Mouse (Mus musculus): ENCODE measurements around the gene Fam49a. TPM values are rescaled to one million over a fixed set of nuclear protein-coding genes. Genes with fewer than 3 reads are reported as not detected.
"Not testable (repeated sequence)": the region's sequence is repeated elsewhere in the genome, so short reads cannot be mapped to it uniquely, and the experiment has no call there.

Gene Fam49a
- polyA plus RNA-seq, 1 experiment from 2014 or later, result 3.2 TPM

GRCm38 (mm10) chr12:12243148-12243547, 18.8 kb upstream of the Fam49a start:
- DNase-seq (no peak), ATAC-seq (no peak)
- TF ChIP-seq CTCF (IDR thresholded peaks at IDR 0.05; ENCODE audit: low read depth) (no peak), EP300 (IDR thresholded peaks at IDR 0.05; ENCODE audit: low read depth) (no peak)
- Histone ChIP-seq H3K9me3 (ENCODE audit: low read length) (no peaks in the 10 kb centered on the region), H3K4me2 (ENCODE audit: low read depth, low read length) (no peak overlapping the region), H3K9ac (replicated peaks) (no peak overlapping the region), H3K27ac (ENCODE audit: low read depth) (no peak overlapping the region), H3K36me3 (replicated peaks; ENCODE audit: insufficient read depth, low read length) (no peaks in the 10 kb centered on the region), H3K4me1 (ENCODE audit: insufficient read depth) (no peaks in the 10 kb centered on the region), H3K4me3 (ENCODE audit: low read depth, low read length) (no peak overlapping the region), H3K27me3 (ENCODE audit: insufficient read depth, low read length) (no peaks in the 10 kb centered on the region)
- WGBS (ENCODE audit: insufficient replicate concordance), result 89% methylated on average over 3 of the region's 3 CpGs

DNA sequence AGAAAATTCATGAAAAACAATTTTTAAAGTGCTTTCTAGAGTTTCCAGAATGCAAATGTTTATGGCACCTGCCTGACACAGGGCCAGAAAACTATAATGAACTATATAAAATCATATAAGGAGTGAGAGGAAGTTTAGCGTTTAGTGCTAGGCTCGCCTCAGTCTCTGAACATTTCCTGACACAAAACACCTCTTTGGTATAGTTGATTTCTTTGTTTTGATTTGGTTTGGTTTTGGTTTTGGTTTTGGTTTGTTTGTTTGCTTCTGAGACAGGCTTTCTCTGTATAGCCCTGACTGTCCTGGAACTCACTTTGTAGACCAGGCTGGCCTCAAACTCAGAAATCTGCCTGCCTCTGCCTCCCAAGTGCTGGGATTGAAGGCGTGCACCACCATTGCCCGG, 14.9 kb upstream of the Fam49a start:
- 65% methylated on average over 4 of the region's 4 CpGs for WGBS (ENCODE audit: insufficient replicate concordance)
- not testable (repeated sequence) for H3K27ac ChIP-seq (ENCODE audit: low read depth)

DNA sequence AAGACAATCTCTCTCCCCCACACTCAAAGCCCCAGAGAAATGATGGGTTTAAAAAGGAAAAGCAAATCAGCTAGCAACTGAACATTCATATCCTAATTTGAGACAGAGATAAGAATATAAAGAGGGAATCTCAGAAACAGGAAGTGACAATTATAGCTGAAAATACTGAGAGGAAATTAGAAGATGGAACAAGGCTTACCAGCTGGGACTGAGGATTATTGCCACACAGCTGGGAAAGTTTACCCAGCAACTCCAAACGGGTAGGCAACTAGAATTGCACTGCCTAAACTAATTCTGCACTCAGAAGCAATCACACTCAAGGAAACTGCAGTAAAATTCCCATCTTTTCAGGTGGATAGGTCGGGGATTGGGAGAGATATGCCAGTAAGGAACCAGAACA, 12.4 kb upstream of the Fam49a start:
- Histone ChIP-seq H3K9ac (replicated peaks) (no peak overlapping the region), H3K9me3 (ENCODE audit: low read length) (no peaks in the 10 kb centered on the region), H3K4me1 (ENCODE audit: insufficient read depth) (no peaks in the 10 kb centered on the region), H3K27me3 (ENCODE audit: insufficient read depth, low read length) (no peaks in the 10 kb centered on the region), H3K4me2 (ENCODE audit: low read depth, low read length) (no peak overlapping the region), H3K36me3 (replicated peaks; ENCODE audit: insufficient read depth, low read length) (no peaks in the 10 kb centered on the region), H3K4me3 (ENCODE audit: low read depth, low read length) (no peak overlapping the region), H3K27ac (ENCODE audit: low read depth) (no peak overlapping the region)
- no peak for TF ChIP-seq EP300 (IDR thresholded peaks at IDR 0.05; ENCODE audit: low read depth)
- no peak for TF ChIP-seq CTCF (IDR thresholded peaks at IDR 0.05; ENCODE audit: low read depth)
- ATAC-seq, result no peak
- 35% methylated on average over 2 of the region's 2 CpGs for WGBS (ENCODE audit: insufficient replicate concordance)
- DNase-seq, result no peak

More for the DNA sequence above, 14.9 kb upstream of the Fam49a start:
- not testable (repeated sequence) for H3K4me1 ChIP-seq (ENCODE audit: insufficient read depth); H3K9me3 ChIP-seq (ENCODE audit: low read length); H3K4me2 ChIP-seq (ENCODE audit: low read depth, low read length); H3K4me3 ChIP-seq (ENCODE audit: low read depth, low read length); ATAC-seq; H3K27me3 ChIP-seq (ENCODE audit: insufficient read depth, low read length); DNase-seq; H3K9ac ChIP-seq (replicated peaks); H3K36me3 ChIP-seq (replicated peaks; ENCODE audit: insufficient read depth, low read length)

DNA sequence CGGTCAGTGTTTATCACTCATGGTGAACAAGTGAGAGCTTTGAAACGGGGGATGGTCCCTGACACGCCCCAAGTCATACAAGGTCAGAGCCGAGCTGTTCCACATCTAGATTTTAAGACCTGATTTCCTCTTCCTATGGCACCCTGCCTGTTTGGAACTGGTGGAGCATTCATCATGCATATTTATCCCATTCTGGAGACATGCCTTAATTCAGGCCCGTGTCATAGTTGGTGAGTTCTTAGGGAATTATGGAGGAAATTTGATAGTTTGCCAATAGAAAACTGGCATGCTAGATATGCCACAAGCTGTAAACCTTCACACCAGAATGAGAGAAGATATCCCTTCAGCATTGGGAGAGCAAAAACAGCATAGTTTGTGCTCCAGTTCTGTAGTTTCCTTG, 8.4 kb upstream of the Fam49a start:
- H3K9ac ChIP-seq (replicated peaks), result no peak overlapping the region
- WGBS (ENCODE audit: insufficient replicate concordance), result 59% methylated on average over 5 of the region's 5 CpGs

GRCm38 (mm10) chr12:12254139-12254538, 7.8 kb upstream of the Fam49a start:
- WGBS (ENCODE audit: insufficient replicate concordance), result 67% methylated on average over 4 of the region's 4 CpGs

More for the DNA sequence above, 8.4 kb upstream of the Fam49a start:
- ATAC-seq (no peak), DNase-seq (no peak)
- Histone ChIP-seq H3K27me3 (ENCODE audit: insufficient read depth, low read length) (no peaks in the 10 kb centered on the region), H3K4me2 (ENCODE audit: low read depth, low read length) (no peak overlapping the region), H3K27ac (ENCODE audit: low read depth) (no peak overlapping the region), H3K4me1 (ENCODE audit: insufficient read depth) (no peaks in the 10 kb centered on the region), H3K4me3 (ENCODE audit: low read depth, low read length) (no peak overlapping the region), H3K9me3 (ENCODE audit: low read length) (no peaks in the 10 kb centered on the region), H3K36me3 (replicated peaks; ENCODE audit: insufficient read depth, low read length) (no peaks in the 10 kb centered on the region)
- TF ChIP-seq EP300 (IDR thresholded peaks at IDR 0.05; ENCODE audit: low read depth), result no peak
- no peak for TF ChIP-seq CTCF (IDR thresholded peaks at IDR 0.05; ENCODE audit: low read depth)

GRCm38 (mm10) chr12:12260979-12261960, 669 bp upstream of the Fam49a start:
- no peaks in the 10 kb centered on the region for H3K9me3 ChIP-seq (ENCODE audit: low read length)
- H3K4me2 ChIP-seq (ENCODE audit: low read depth, low read length), result peak overlapping the region; percentile 82
- H3K9ac ChIP-seq (replicated peaks), result no peak overlapping the region
- H3K4me1 ChIP-seq (ENCODE audit: insufficient read depth), result 0 out of 2 replicates have a peak, but pooled peaks cover 2% of the 10 kb centered on the region
- no peak for DNase-seq
- H3K27ac ChIP-seq (ENCODE audit: low read depth), result no peak overlapping the region
- H3K27me3 ChIP-seq (ENCODE audit: insufficient read depth, low read length), result no peaks in the 10 kb centered on the region
- H3K36me3 ChIP-seq (replicated peaks; ENCODE audit: insufficient read depth, low read length), result no peaks in the 10 kb centered on the region
- ATAC-seq, result 0 out of 2 replicates have a peak, but pooled peaks have one; percentile 5
- TF ChIP-seq EP300 (IDR thresholded peaks at IDR 0.05; ENCODE audit: low read depth), result no peak
- no peak for TF ChIP-seq CTCF (IDR thresholded peaks at IDR 0.05; ENCODE audit: low read depth)
- no peak overlapping the region for H3K4me3 ChIP-seq (ENCODE audit: low read depth, low read length)
- WGBS (ENCODE audit: insufficient replicate concordance), result 74% methylated on average over 9 of the region's 9 CpGs

More at GRCm38 (mm10) chr12:12254139-12254538, 7.8 kb upstream of the Fam49a start:
- Histone ChIP-seq H3K27me3 (ENCODE audit: insufficient read depth, low read length) (no peaks in the 10 kb centered on the region), H3K9me3 (ENCODE audit: low read length) (no peaks in the 10 kb centered on the region), H3K4me1 (ENCODE audit: insufficient read depth) (no peaks in the 10 kb centered on the region), H3K9ac (replicated peaks) (no peak overlapping the region), H3K36me3 (replicated peaks; ENCODE audit: insufficient read depth, low read length) (no peaks in the 10 kb centered on the region), H3K27ac (ENCODE audit: low read depth) (no peak overlapping the region), H3K4me2 (ENCODE audit: low read depth, low read length) (no peak overlapping the region), H3K4me3 (ENCODE audit: low read depth, low read length) (no peak overlapping the region)
- ATAC-seq (no peak), DNase-seq (no peak)
- no peak for TF ChIP-seq EP300 (IDR thresholded peaks at IDR 0.05; ENCODE audit: low read depth)

Measured in liver, postnatal 0 days (tissue).